ENCODE assay signal across 8 mouse cellular contexts in genomic region chr1:180422076-180422828, GRCm38 (mm10).
DNase-seq lines count a peak whose midpoint lies in the region; ATAC-seq and TF ChIP-seq lines count a peak whose summit lies in the region.

No protein-coding gene starts in this region.

- H3K27ac ChIP-seq in embryonic facial prominence, embryonic 14.5 days (replicated peaks; ENCODE audit: low read depth, low read length), result no peak overlapping the region
- H3K27ac ChIP-seq in heart, embryonic 11.5 days (ENCODE audit: low read depth, low read length), result peak overlapping the region; percentile 36; the same call in 1 of the 2 replicates
- 0 out of 2 replicates have a peak overlapping the region, but pooled peaks have one; percentile 15 for H3K27ac ChIP-seq in kidney, embryonic 15.5 days
- H3K27ac ChIP-seq in liver, embryonic 14.5 days, result no peak overlapping the region
- no peak overlapping the region for H3K27ac ChIP-seq in neural tube, embryonic 11.5 days (ENCODE audit: low read depth, low read length)
- H3K27ac ChIP-seq in stomach, postnatal 0 days (replicated peaks), result peak overlapping the region; percentile 76

- DNase-seq in adrenal gland, postnatal 4 days (ENCODE audit: low spot score in 2 of 2), result peak; percentile 44 to 62
- peak; percentile 87 for DNase-seq in embryonic facial prominence, embryonic 14.5 days (ENCODE audit: low spot score)
- DNase-seq in liver, embryonic 14.5 days (ENCODE audit: low read depth in 3 of 3, low spot score in 3 of 3), result peak in 2 of 3 experiments; percentile 27 to 30
- peak; percentile 75 for DNase-seq in neural tube, embryonic 11.5 days (ENCODE audit: low spot score)
- DNase-seq in stomach, postnatal 0 days (ENCODE audit: low spot score), result peak; percentile 78

- H3K36me3 ChIP-seq in C2C12 (ENCODE audit: control insufficient read depth, insufficient read depth), result no peaks in the 10 kb centered on the region
- H3K36me3 ChIP-seq in embryonic facial prominence, embryonic 14.5 days (ENCODE audit: control insufficient read depth, insufficient read depth, low read length), result peaks cover 36% of the 10 kb centered on the region
- H3K36me3 ChIP-seq in heart, embryonic 11.5 days (ENCODE audit: control insufficient read depth, insufficient read depth, low read length), result no peaks in the 10 kb centered on the region
- H3K36me3 ChIP-seq in kidney, embryonic 15.5 days, result peaks cover 26% of the 10 kb centered on the region
- no peaks in the 10 kb centered on the region for H3K36me3 ChIP-seq in liver, embryonic 14.5 days (replicated peaks; ENCODE audit: control insufficient read depth, insufficient read depth, low read depth)
- H3K36me3 ChIP-seq in neural tube, embryonic 11.5 days (ENCODE audit: control insufficient read depth, insufficient read depth, low read length), result no peaks in the 10 kb centered on the region
- H3K36me3 ChIP-seq in stomach, postnatal 0 days (ENCODE audit: control insufficient read depth, insufficient read depth, low read length), result peaks cover 14% of the 10 kb centered on the region

- TF ChIP-seq EP300 in liver, embryonic 14.5 days (IDR thresholded peaks at IDR 0.05; ENCODE audit: low read depth), result no peak
- no peak for TF ChIP-seq EP300 in stomach, postnatal 0 days (optimal IDR thresholded peaks at IDR 0.05)

- TF ChIP-seq CTCF in C2C12 (IDR thresholded peaks at IDR 0.05; ENCODE audit: control insufficient read depth, insufficient read depth, insufficient read length), result peak; percentile 69
- peak; percentile 86 for TF ChIP-seq CTCF in liver, embryonic 14.5 days (IDR thresholded peaks at IDR 0.05; ENCODE audit: low read depth)
- peak; percentile 94 for TF ChIP-seq CTCF in stomach, postnatal 0 days (IDR thresholded peaks at IDR 0.05; ENCODE audit: low read depth)

- no peaks in the 10 kb centered on the region for H3K9me3 ChIP-seq in embryonic facial prominence, embryonic 14.5 days (ENCODE audit: control insufficient read depth, low read length)
- no peaks in the 10 kb centered on the region for H3K9me3 ChIP-seq in heart, embryonic 11.5 days (replicated peaks; ENCODE audit: control insufficient read depth, low read length)
- no peaks in the 10 kb centered on the region for H3K9me3 ChIP-seq in kidney, embryonic 15.5 days (replicated peaks)
- H3K9me3 ChIP-seq in liver, embryonic 14.5 days (ENCODE audit: control insufficient read depth, low read length), result no peaks in the 10 kb centered on the region
- H3K9me3 ChIP-seq in neural tube, embryonic 11.5 days (ENCODE audit: control insufficient read depth, low read length), result no peaks in the 10 kb centered on the region
- no peaks in the 10 kb centered on the region for H3K9me3 ChIP-seq in stomach, postnatal 0 days (ENCODE audit: control insufficient read depth, low read length)

- H3K4me3 ChIP-seq in C2C12 (ENCODE audit: insufficient read depth, poor library complexity, severe bottlenecking), result no peak overlapping the region
- no peak overlapping the region for H3K4me3 ChIP-seq in embryonic facial prominence, embryonic 14.5 days (ENCODE audit: low read depth, low read length)
- no peak overlapping the region for H3K4me3 ChIP-seq in heart, embryonic 11.5 days (ENCODE audit: low read depth, low read length)
- H3K4me3 ChIP-seq in kidney, embryonic 15.5 days (replicated peaks), result no peak overlapping the region
- H3K4me3 ChIP-seq in liver, embryonic 14.5 days (ENCODE audit: insufficient read depth in 1 of 2, low read depth in 2 of 2, low read length in 2 of 2), result no peak overlapping the region
- no peak overlapping the region for H3K4me3 ChIP-seq in neural tube, embryonic 11.5 days (ENCODE audit: low read depth, low read length)
- no peak overlapping the region for H3K4me3 ChIP-seq in stomach, postnatal 0 days (ENCODE audit: low read depth, low read length)

- no peaks in the 10 kb centered on the region for H3K79me3 ChIP-seq in C2C12 (ENCODE audit: low read depth)

- H3ac ChIP-seq in C2C12 (ENCODE audit: control insufficient read depth, insufficient read length, low read depth), result no peak overlapping the region

- WGBS in embryonic facial prominence, embryonic 14.5 days, result 28% methylated on average over 11 of the region's 11 CpGs
- WGBS in heart, embryonic 11.5 days (ENCODE audit: insufficient replicate concordance), result 21% methylated on average over 11 of the region's 11 CpGs
- 30% methylated on average over 11 of the region's 11 CpGs for WGBS in kidney, embryonic 15.5 days
- WGBS in liver, embryonic 14.5 days (ENCODE audit: insufficient replicate concordance), result 44% methylated on average over 11 of the region's 11 CpGs
- 39% methylated on average over 11 of the region's 11 CpGs for WGBS in neural tube, embryonic 11.5 days
- 23% methylated on average over 11 of the region's 11 CpGs for WGBS in stomach, postnatal 0 days

- H3K4me1 ChIP-seq in embryonic facial prominence, embryonic 14.5 days (ENCODE audit: control insufficient read depth, insufficient read depth, low read length), result 0 out of 2 replicates have a peak, but pooled peaks cover 4% of the 10 kb centered on the region
- peaks cover 15% of the 10 kb centered on the region for H3K4me1 ChIP-seq in heart, embryonic 11.5 days (ENCODE audit: control insufficient read depth, insufficient read depth, low read length)
- H3K4me1 ChIP-seq in kidney, embryonic 15.5 days, result peaks cover 43% of the 10 kb centered on the region
- no peaks in the 10 kb centered on the region for H3K4me1 ChIP-seq in liver, embryonic 14.5 days (replicated peaks; ENCODE audit: control insufficient read depth in 2 of 2, insufficient read depth in 2 of 2, low read length in 1 of 2)
- H3K4me1 ChIP-seq in neural tube, embryonic 11.5 days (ENCODE audit: control insufficient read depth, insufficient read depth, low read length), result no peaks in the 10 kb centered on the region
- H3K4me1 ChIP-seq in stomach, postnatal 0 days (replicated peaks; ENCODE audit: control insufficient read depth, insufficient read depth), result no peaks in the 10 kb centered on the region

- ATAC-seq in embryonic facial prominence, embryonic 14.5 days (ENCODE audit: low read depth), result peak; percentile 53
- peak; percentile 65; the same call in 1 of the 2 replicates for ATAC-seq in heart, embryonic 11.5 days (replicated peaks; ENCODE audit: insufficient number of reproducible peaks, low FRiP score, low TSS enrichment)
- ATAC-seq in kidney, embryonic 15.5 days (replicated peaks; ENCODE audit: low FRiP score), result no peak
- ATAC-seq in liver, embryonic 14.5 days (ENCODE audit: insufficient read depth), result 0 out of 2 replicates have a peak, but pooled peaks have one; percentile 34
- ATAC-seq in neural tube, embryonic 11.5 days (ENCODE audit: insufficient read depth, low FRiP score, low TSS enrichment), result no peak; the same call in 1 of the 2 replicates
- peak; percentile 89 for ATAC-seq in stomach, postnatal 0 days (ENCODE audit: low FRiP score, low TSS enrichment)

- H3K9ac ChIP-seq in embryonic facial prominence, embryonic 14.5 days (ENCODE audit: low read depth, low read length), result no peak overlapping the region
- H3K9ac ChIP-seq in heart, embryonic 11.5 days (ENCODE audit: low read depth, low read length), result no peak overlapping the region
- no peak overlapping the region for H3K9ac ChIP-seq in kidney, embryonic 15.5 days
- no peak overlapping the region for H3K9ac ChIP-seq in liver, embryonic 14.5 days (replicated peaks)
- H3K9ac ChIP-seq in neural tube, embryonic 11.5 days (ENCODE audit: low read length), result no peak overlapping the region
- H3K9ac ChIP-seq in stomach, postnatal 0 days (ENCODE audit: low read length), result peak overlapping the region; percentile 31; the same call in 1 of the 2 replicates

- H3K4me2 ChIP-seq in embryonic facial prominence, embryonic 14.5 days (ENCODE audit: low read depth, low read length), result no peak overlapping the region
- peak overlapping the region; percentile 15 for H3K4me2 ChIP-seq in heart, embryonic 11.5 days
- no peak overlapping the region for H3K4me2 ChIP-seq in kidney, embryonic 15.5 days
- no peak overlapping the region for H3K4me2 ChIP-seq in liver, embryonic 14.5 days (ENCODE audit: low read depth)
- no peak overlapping the region for H3K4me2 ChIP-seq in neural tube, embryonic 11.5 days (ENCODE audit: low read depth)
- no peak overlapping the region for H3K4me2 ChIP-seq in stomach, postnatal 0 days (replicated peaks; ENCODE audit: low read depth)

- peaks cover 3% of the 10 kb centered on the region for H3K27me3 ChIP-seq in C2C12 (ENCODE audit: control insufficient read depth, insufficient read depth, insufficient read length)
- no peaks in the 10 kb centered on the region for H3K27me3 ChIP-seq in embryonic facial prominence, embryonic 14.5 days (replicated peaks; ENCODE audit: control insufficient read depth, insufficient read depth, low read length)
- H3K27me3 ChIP-seq in heart, embryonic 11.5 days (ENCODE audit: control insufficient read depth, insufficient read depth, low read length), result 0 out of 2 replicates have a peak, but pooled peaks cover 4% of the 10 kb centered on the region
- H3K27me3 ChIP-seq in kidney, embryonic 15.5 days, result no peaks in the 10 kb centered on the region
- H3K27me3 ChIP-seq in liver, embryonic 14.5 days (ENCODE audit: control insufficient read depth, insufficient read depth, low read length), result no peaks in the 10 kb centered on the region
- no peaks in the 10 kb centered on the region for H3K27me3 ChIP-seq in neural tube, embryonic 11.5 days (ENCODE audit: control insufficient read depth, insufficient read depth, low read length)
- H3K27me3 ChIP-seq in stomach, postnatal 0 days (ENCODE audit: control insufficient read depth, insufficient read depth, low read length), result no peaks in the 10 kb centered on the region

- H3K79me2 ChIP-seq in C2C12 (ENCODE audit: control insufficient read depth, insufficient read depth), result no peaks in the 10 kb centered on the region

TF ChIP-seq in C2C12, 6 proteins besides CTCF, POLR2A, EP300 and RAD21:
- no peak for TF ChIP-seq MAX (IDR thresholded peaks at IDR 0.05)
- no peak for TF ChIP-seq MYOD1 (IDR thresholded peaks at IDR 0.05; ENCODE audit: control insufficient read depth, insufficient read length, low read depth)
- TF ChIP-seq FOSL1 (IDR thresholded peaks at IDR 0.05; ENCODE audit: insufficient read depth, low read length, poor library complexity, severe bottlenecking), result no peak
- no peak for TF ChIP-seq MYOG (IDR thresholded peaks at IDR 0.05; ENCODE audit: control insufficient read depth, extremely low read depth, insufficient read length)
- TF ChIP-seq CEBPB (IDR thresholded peaks at IDR 0.05; ENCODE audit: low read depth), result no peak
- no peak for TF ChIP-seq USF1 (IDR thresholded peaks at IDR 0.05; ENCODE audit: low read depth)

Comparison
In these comparisons a context has a peak if more than half of its experiments do, and no peak if none do; other contexts are left out.
1. DNase-seq: peak in every context shown above with its lines; median percentile 87 in embryonic facial prominence, embryonic 14.5 days; 78 in stomach, postnatal 0 days; 75 in neural tube, embryonic 11.5 days; 53 in adrenal gland, postnatal 4 days; 28 in liver, embryonic 14.5 days.
2. ATAC-seq: peak in embryonic facial prominence, embryonic 14.5 days (single experiment), heart, embryonic 11.5 days (single experiment), liver, embryonic 14.5 days (single experiment) and stomach, postnatal 0 days (single experiment); none in kidney, embryonic 15.5 days (single experiment) and neural tube, embryonic 11.5 days (single experiment).
3. H3K27ac ChIP-seq: peak in heart, embryonic 11.5 days (single experiment), kidney, embryonic 15.5 days (single experiment) and stomach, postnatal 0 days (single experiment); none in embryonic facial prominence, embryonic 14.5 days (single experiment), liver, embryonic 14.5 days (single experiment) and neural tube, embryonic 11.5 days (single experiment).
4. Peak in every context shown above with its lines, with median percentiles within 50 percentile points of each other: CTCF ChIP-seq.